Mouse (Mus musculus) stomach, embryonic 16.5 days (tissue): Measurements from ENCODE around the gene Rab1b. TPM values are rescaled to one million over a fixed set of nuclear protein-coding genes. Genes with fewer than 3 reads are reported as not detected.

Source experiments
- ATAC-seq: fragments of 200-750 bp; cut with Nextera tagmentation; 2 replicates; pipeline ENCODE4 v1.8.0; 2017; ENCODE audit warnings: moderate number of reproducible peaks, moderate TSS enrichment; ENCODE audit not compliant: insufficient read depth, low FRiP score
- H3K27ac ChIP-seq: fragments of 300-500 bp; sonication (generic); 2 replicates; pipeline ENCODE4 v1.5.1; 2014; ENCODE audit warnings: low read length
- H3K27me3 ChIP-seq: fragments of 300-500 bp; sonication (generic); 2 replicates; pipeline ENCODE4 v1.6.1; 2014; ENCODE audit warnings: low read length, control low read depth, mixed read lengths; ENCODE audit not compliant: control insufficient read depth, insufficient read depth
- H3K36me3 ChIP-seq: fragments of 300-500 bp; sonication (generic); 2 replicates; pipeline ENCODE4 v1.6.1; 2014; ENCODE audit warnings: low read length; ENCODE audit not compliant: control insufficient read depth, insufficient read depth
- H3K4me1 ChIP-seq: fragments of 300-500 bp; sonication (generic); 2 replicates; pipeline ENCODE4 v1.6.1; 2014; ENCODE audit warnings: low read length, control low read depth, mixed read lengths; ENCODE audit not compliant: control insufficient read depth, insufficient read depth
- H3K4me2 ChIP-seq: fragments of 300-500 bp; sonication (generic); 2 replicates; pipeline ENCODE4 v1.6.1; 2014; ENCODE audit warnings: low read depth, low read length, mixed read lengths
- H3K4me3 ChIP-seq: fragments of 300-500 bp; sonication (generic); replicated peaks from 2 replicates; pipeline ENCODE4 v1.5.1; 2014; ENCODE audit warnings: mild to moderate bottlenecking, low read length
- H3K9ac ChIP-seq: fragments of 300-500 bp; sonication (generic); 2 replicates; pipeline ENCODE4 v1.6.1; 2014; ENCODE audit warnings: low read length
- H3K9me3 ChIP-seq: fragments of 300-500 bp; sonication (generic); replicated peaks from 2 replicates; pipeline ENCODE4 v1.6.1; 2016; ENCODE audit warnings: low read length, control low read depth; ENCODE audit not compliant: control insufficient read depth
- WGBS: fragments of 180-500 bp; shearing (Covaris S2); extraction: QIAGEN DNeasy Blood & Tissue Kit; methylation state at CpG from one replicate; pipeline ENCODE4 v1.1.7; 2014; 5-methylcytosine and 5-hydroxymethylcytosine counted together
- polyA plus RNA-seq: library from polyadenylated mRNA; unstranded; fragments of >200 nt; fragmentation: Nextera tagmentation; extraction: Ambion mirVana; gene quantifications from 2 replicates; pipeline ENCODE4 v1.2.1, GENCODE M21; 2015

Gene Rab1b
- polyA plus RNA-seq, 1 experiment from 2014 or later = 240 TPM

DNA sequence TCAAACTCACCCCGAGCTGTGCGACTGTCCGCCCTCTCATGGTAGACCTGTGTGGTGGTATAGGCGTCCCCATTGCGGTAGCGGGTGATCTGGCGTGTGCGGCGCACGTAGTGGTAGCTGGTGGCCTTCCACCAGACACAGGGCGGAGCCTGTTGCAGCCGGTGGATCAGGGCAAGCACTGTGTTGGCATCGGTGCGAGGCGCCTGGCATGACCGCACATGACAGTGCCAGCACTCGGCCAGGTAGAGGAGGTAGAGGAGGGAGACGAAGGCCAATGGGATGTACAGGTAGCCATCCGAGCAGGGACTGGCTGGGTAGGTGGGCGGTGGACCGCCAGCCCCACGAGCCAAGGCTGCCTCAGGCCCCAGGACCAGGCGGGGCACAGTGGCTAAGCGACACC lies 24.3 kb downstream of the Rab1b start:
- no peak for ATAC-seq
- Histone ChIP-seq H3K4me3 (no peak overlapping the region), H3K36me3 (no peaks in the 10 kb centered on the region), H3K9ac (no peak overlapping the region), H3K9me3 (no peaks in the 10 kb centered on the region), H3K27me3 (peaks cover 55% of the 10 kb centered on the region), H3K27ac (no peak overlapping the region), H3K4me1 (peaks cover 9% of the 10 kb centered on the region; the same call in 1 of the 2 replicates), H3K4me2 (no peak overlapping the region)
- WGBS = 67% methylated on average over 24 of the region's 24 CpGs

DNA sequence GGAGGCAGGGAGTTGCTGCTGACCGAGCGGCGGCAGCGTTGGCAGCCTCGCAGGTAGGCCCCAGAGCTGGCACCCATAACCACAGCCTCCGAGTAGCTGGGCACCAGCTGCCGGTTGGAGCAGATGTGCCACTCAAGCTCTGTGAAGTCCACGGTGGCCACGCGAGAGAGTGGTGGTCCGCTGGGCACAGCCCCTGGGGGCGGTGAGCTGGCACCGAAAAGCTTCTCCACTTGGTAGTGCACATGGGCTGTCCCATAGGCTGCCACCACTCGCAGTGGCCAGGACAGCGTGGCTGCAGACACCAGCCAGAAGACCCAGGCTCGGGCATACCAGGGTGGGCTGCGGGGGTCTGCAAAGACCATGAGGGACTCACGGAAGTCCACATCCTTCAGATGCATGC lies 24.9 kb downstream of the Rab1b start:
- H3K4me3 ChIP-seq = no peak overlapping the region
- no peak overlapping the region for H3K27ac ChIP-seq
- peaks cover 55% of the 10 kb centered on the region for H3K27me3 ChIP-seq
- no peak overlapping the region for H3K4me2 ChIP-seq
- no peaks in the 10 kb centered on the region for H3K36me3 ChIP-seq
- WGBS = 58% methylated on average over 18 of the region's 18 CpGs
- H3K9ac ChIP-seq = no peak overlapping the region
- H3K4me1 ChIP-seq = peaks cover 4% of the 10 kb centered on the region; the same call in 1 of the 2 replicates
- no peaks in the 10 kb centered on the region for H3K9me3 ChIP-seq
- ATAC-seq = no peak

DNA sequence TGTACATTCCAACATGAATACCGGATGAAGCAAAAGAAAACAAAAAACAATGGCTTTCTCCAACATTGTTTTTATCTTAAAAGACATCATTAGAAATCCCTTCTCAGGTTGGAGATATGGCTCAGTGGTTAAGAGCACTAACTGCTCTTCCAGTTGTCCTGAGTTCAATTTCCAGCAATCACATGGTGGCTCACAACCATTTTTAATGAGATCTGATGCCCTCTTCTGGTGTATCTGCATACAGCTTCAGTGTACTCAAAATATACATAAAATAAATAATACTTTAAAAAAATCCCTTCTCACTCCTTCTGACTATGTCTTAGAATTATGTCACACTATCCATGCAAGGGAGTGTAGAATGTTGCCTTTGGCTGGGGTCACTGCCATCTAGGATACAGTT lies 27.6 kb downstream of the Rab1b start:
- Histone ChIP-seq H3K9ac (no peak overlapping the region), H3K4me1 (no peaks in the 10 kb centered on the region), H3K36me3 (0 out of 2 replicates have a peak, but pooled peaks cover 3% of the 10 kb centered on the region), H3K27me3 (peaks cover 34% of the 10 kb centered on the region), H3K4me2 (no peak overlapping the region), H3K27ac (no peak overlapping the region), H3K4me3 (no peak overlapping the region), H3K9me3 (no peaks in the 10 kb centered on the region)
- ATAC-seq = no peak
- WGBS = 94% methylated on average over 1 of the region's 1 CpGs

DNA sequence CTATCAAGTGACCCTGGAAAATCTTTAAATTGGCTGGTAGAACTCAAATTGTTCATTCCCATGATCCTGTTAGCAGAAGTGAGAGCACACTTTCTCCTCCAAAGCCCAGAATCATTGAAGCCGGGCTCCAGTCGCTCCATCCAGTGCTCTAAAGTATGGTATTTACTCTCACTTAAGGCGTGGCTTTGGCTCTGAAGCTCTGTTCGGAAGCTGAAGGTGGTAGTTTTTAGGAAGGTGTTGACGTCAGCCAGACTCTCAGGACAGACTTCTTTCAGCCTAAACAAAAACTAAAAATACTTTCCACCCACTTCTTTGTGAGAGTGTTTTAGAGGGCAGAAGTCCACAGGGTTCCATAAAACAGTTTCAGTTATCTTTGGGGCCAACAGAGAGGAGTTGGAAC lies 33.4 kb downstream of the Rab1b start:
- Histone ChIP-seq H3K9me3 (no peaks in the 10 kb centered on the region), H3K36me3 (0 out of 2 replicates have a peak, but pooled peaks cover 3% of the 10 kb centered on the region), H3K4me1 (peaks cover 26% of the 10 kb centered on the region; the same call in 1 of the 2 replicates), H3K4me2 (peak overlapping the region; percentile 77), H3K9ac (no peak overlapping the region), H3K27me3 (no peaks in the 10 kb centered on the region), H3K27ac (no peak overlapping the region), H3K4me3 (no peak overlapping the region)
- no peak for ATAC-seq
- WGBS = 26% methylated on average over 5 of the region's 5 CpGs

DNA sequence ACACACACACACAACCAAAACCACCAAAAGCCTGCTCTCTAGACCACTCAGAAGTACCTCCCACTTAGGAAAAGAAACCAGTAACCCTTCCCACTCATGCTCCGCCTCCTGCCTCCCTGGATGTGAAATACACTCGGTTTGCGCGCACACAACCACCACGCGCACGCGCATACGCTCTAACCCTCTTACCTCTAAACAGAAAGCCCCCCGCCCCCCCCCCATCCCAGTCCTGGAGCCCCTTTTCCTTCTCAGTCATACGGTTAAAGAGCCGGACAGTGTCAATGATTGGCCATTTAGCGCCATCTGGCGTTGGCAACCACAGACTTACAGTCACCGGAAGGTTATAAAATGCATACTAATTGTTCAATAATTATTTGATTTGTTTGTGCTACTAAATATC lies 33.8 kb downstream of the Rab1b start:
- H3K36me3 ChIP-seq = 0 out of 2 replicates have a peak, but pooled peaks cover 3% of the 10 kb centered on the region
- no peak for ATAC-seq
- no peaks in the 10 kb centered on the region for H3K27me3 ChIP-seq
- H3K4me2 ChIP-seq = peak overlapping the region; percentile 77
- no peaks in the 10 kb centered on the region for H3K9me3 ChIP-seq
- H3K27ac ChIP-seq = peak overlapping the region; percentile 94
- H3K4me3 ChIP-seq = peak overlapping the region; percentile 69
- WGBS = under 1% methylated on average over 15 of the region's 15 CpGs
- peaks cover 29% of the 10 kb centered on the region; the same call in 1 of the 2 replicates for H3K4me1 ChIP-seq
- H3K9ac ChIP-seq = no peak overlapping the region

DNA sequence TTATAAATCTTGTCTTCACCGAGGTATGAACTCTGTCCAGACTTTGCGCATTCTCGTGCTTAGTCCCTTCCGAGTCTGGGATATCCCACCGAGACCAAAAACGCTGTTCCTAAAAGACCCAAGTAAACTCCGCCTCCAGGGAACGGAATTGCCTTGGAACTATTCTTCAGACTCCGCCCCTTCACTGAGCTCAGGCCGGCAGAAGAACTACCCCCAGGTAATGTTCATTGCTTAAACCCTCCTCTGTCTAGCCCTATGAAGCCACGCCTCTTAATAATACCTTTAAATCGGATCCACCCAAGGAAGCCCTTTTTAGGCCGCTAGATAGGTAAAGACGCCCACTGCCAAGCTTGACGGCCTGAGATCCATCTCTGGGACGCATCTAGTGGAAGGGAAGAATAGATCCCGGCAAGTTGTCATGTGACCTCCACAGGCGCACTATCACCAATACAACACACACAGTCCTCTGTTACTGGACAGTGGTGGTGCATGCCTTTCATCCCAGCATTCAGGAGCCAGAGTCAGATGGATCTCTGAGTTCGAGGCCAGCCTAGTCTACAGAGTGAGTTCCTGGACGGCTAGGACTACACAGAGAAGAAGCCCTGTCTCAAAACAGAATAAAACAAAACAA lies 34.4 kb downstream of the Rab1b start:
- peak overlapping the region; percentile 94 for H3K27ac ChIP-seq
- peak overlapping the region; percentile 69 for H3K4me3 ChIP-seq
- H3K4me1 ChIP-seq = peaks cover 33% of the 10 kb centered on the region; the same call in 1 of the 2 replicates
- peak; percentile 5; the same call in 1 of the 2 replicates for ATAC-seq
- H3K27me3 ChIP-seq = no peaks in the 10 kb centered on the region
- peak overlapping the region; percentile 77 for H3K4me2 ChIP-seq
- no peaks in the 10 kb centered on the region for H3K9me3 ChIP-seq
- 0 out of 2 replicates have a peak, but pooled peaks cover 3% of the 10 kb centered on the region for H3K36me3 ChIP-seq
- H3K9ac ChIP-seq = peak overlapping the region; percentile 87
- 3% methylated on average over 20 of the region's 20 CpGs for WGBS

DNA sequence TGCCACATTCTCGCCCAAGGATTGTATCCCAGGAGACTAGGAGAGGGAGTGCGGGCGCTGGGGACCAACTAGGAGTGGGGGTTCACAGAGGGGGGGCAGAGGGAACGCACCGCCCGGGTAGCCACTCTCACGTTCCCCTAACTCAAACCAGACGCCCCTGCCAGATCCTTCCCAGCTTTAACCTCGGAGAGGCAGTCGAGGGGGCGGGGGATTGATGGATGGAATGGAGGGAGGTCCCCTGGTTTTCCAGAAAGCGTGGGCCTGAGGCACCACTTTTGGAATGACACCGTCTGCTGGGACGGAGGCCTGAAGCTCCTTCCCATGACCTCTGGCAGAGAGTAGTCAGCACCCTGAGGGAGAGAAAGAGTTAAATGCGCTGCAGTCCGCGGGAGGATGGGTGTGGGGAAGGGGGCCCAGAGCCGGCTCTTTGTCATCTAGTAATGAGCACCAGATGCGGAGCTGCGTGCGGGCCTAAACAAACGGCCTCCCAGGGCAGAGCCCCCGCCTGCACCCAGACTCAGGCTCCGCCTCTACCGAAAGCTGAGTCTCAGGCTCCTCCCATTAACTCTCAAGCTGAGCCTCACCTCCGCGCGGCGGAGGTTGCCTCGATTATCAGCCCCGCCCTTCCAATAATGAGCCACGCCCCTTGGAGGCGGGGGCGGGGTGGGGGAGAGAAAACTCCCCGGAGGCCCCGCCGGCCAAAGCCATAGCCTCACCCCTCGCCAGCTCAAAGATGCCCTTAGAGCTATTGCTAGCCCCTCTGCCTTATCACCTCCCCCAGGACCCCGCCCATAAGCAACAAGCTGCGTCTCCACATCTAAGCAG lies 35.1 kb downstream of the Rab1b start:
- peak overlapping the region; percentile 69 for H3K4me3 ChIP-seq
- H3K27me3 ChIP-seq = no peaks in the 10 kb centered on the region
- peak overlapping the region; percentile 87 for H3K9ac ChIP-seq
- H3K4me1 ChIP-seq = peaks cover 41% of the 10 kb centered on the region
- peak overlapping the region; percentile 77 for H3K4me2 ChIP-seq
- no peaks in the 10 kb centered on the region for H3K9me3 ChIP-seq
- H3K27ac ChIP-seq = peak overlapping the region; percentile 94
- H3K36me3 ChIP-seq = 0 out of 2 replicates have a peak, but pooled peaks cover 3% of the 10 kb centered on the region
- ATAC-seq = peak; percentile 86
- under 1% methylated on average over 40 of the region's 40 CpGs for WGBS

DNA sequence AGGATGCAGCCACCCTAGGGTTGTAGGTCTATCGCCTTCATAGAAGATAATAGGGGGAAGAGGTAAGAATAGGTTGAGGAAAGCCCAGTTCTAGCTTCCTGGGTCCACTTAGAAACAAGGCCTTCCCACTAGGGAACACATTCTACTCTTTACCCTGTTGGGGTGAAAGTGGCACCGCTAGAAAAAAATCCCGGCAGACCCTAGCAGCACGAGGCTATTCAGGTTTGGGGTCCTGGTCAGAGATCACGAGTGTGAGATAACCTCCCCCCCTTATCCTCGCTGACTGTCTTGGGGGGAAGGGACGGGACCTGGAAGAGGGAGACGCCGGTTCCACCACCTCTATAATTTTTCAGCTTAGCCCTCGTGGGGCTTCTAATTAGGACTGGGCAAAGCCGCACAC lies 35.8 kb downstream of the Rab1b start:
- peak overlapping the region; percentile 87 for H3K9ac ChIP-seq
- H3K36me3 ChIP-seq = no peaks in the 10 kb centered on the region
- no peak for ATAC-seq
- peak overlapping the region; percentile 77 for H3K4me2 ChIP-seq
- peak overlapping the region; percentile 89 for H3K27ac ChIP-seq
- peaks cover 41% of the 10 kb centered on the region for H3K4me1 ChIP-seq
- 10% methylated on average over 11 of the region's 11 CpGs for WGBS
- H3K9me3 ChIP-seq = no peaks in the 10 kb centered on the region
- H3K4me3 ChIP-seq = peak overlapping the region; percentile 69
- H3K27me3 ChIP-seq = no peaks in the 10 kb centered on the region

DNA sequence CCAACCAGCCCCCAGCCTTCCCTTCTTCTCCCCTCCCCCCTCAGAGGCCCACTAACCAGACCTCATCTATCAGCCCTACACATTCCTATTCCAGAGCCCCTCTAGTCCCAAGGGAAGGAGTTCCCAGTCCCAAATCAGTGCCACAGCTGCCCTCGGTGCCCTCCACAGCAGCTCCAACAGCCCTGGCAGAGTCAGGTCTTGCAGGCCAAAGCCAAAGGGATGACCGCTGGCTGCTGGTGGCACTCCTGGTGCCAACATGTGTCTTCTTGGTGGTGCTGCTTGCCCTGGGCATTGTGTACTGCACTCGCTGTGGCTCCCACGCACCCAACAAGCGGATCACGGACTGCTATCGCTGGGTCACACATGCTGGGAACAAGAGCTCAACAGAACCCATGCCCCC lies 36.9 kb downstream of the Rab1b start:
- Histone ChIP-seq H3K9ac (peak overlapping the region; percentile 87), H3K4me1 (peaks cover 46% of the 10 kb centered on the region), H3K9me3 (no peaks in the 10 kb centered on the region), H3K27me3 (no peaks in the 10 kb centered on the region), H3K36me3 (no peaks in the 10 kb centered on the region), H3K4me2 (peak overlapping the region; percentile 77), H3K4me3 (peak overlapping the region; percentile 69), H3K27ac (peak overlapping the region; percentile 89; the same call in 1 of the 2 replicates)
- ATAC-seq = no peak
- 75% methylated on average over 7 of the region's 7 CpGs for WGBS
